Mouse (Mus musculus) spleen, adult 2 months (tissue): ENCODE measurements around the gene Ift43. TPM values are rescaled to one million over a fixed set of nuclear protein-coding genes. Genes with fewer than 3 reads are reported as not detected.

Experiments used
- DNase-seq, 2 experiments: peaks; one replicate each; pipeline versions ENCODE4 v3.0.0 to v3.0.0-alpha.2; 2012 to 2021; ENCODE audit warnings: low spot score in 2 of 2, low read depth in 1 of 2
- H3K27ac ChIP-seq: fragments of 200-500 bp; 2 replicates; pipeline ENCODE4 v1.5.1; 2012; ENCODE audit warnings: low read length, inconsistent platforms; ENCODE audit not compliant: insufficient read depth
- H3K27me3 ChIP-seq: fragments of 200-500 bp; 2 replicates; pipeline ENCODE4 v1.6.1; 2012; ENCODE audit warnings: mild to moderate bottlenecking, moderate library complexity, low read length, inconsistent platforms; ENCODE audit not compliant: control insufficient read depth, insufficient read depth
- H3K36me3 ChIP-seq: fragments of 200-500 bp; 2 replicates; pipeline ENCODE4 v1.6.1; 2012; ENCODE audit warnings: mild to moderate bottlenecking, low read length, inconsistent platforms; ENCODE audit not compliant: control insufficient read depth, insufficient read depth
- H3K4me1 ChIP-seq: fragments of 200-500 bp; 2 replicates; pipeline ENCODE4 v1.6.1; 2011; ENCODE audit warnings: inconsistent platforms; ENCODE audit not compliant: control insufficient read depth, insufficient read depth, insufficient read length
- H3K4me3 ChIP-seq: fragments of 200-500 bp; 2 replicates; pipeline ENCODE4 v1.5.1; 2011; ENCODE audit warnings: mild to moderate bottlenecking, inconsistent platforms; ENCODE audit not compliant: insufficient read depth, insufficient read length; ENCODE audit errors: extremely low read depth
- CTCF ChIP-seq: fragments of 200-500 bp; IDR thresholded peaks from 2 replicates; pipeline ENCODE4 v1.5.1; 2011; ENCODE audit warnings: mild to moderate bottlenecking, inconsistent platforms; ENCODE audit not compliant: insufficient read depth, insufficient read length, insufficient replicate concordance; ENCODE audit errors: extremely low read depth
- POLR2A ChIP-seq: fragments of 200-500 bp; IDR thresholded peaks from 2 replicates; pipeline ENCODE4 v1.6.1; 2011; ENCODE audit warnings: low read depth, low read length, inconsistent platforms
- WGBS: fragments of 180-500 bp; shearing (Covaris S2); methylation state at CpG from one replicate; pipeline ENCODE4 v1.1.7; 2018; 5-methylcytosine and 5-hydroxymethylcytosine counted together
- polyA plus RNA-seq: library from polyadenylated mRNA; depleted of rRNA; stranded (reverse); fragments of >200 nt; gene quantifications from 2 replicates; pipeline ENCODE4 v1.2.3, GENCODE M21; 2012

The Ift43 gene
- polyA plus RNA-seq, 1 experiment, result 2.6 TPM

GRCm38 (mm10) chr12:86046141-86046540 is 36.2 kb upstream of the Ift43 start:
- peaks cover 10% of the 10 kb centered on the region; the same call in 1 of the 2 replicates for H3K4me1 ChIP-seq
- no peaks in the 10 kb centered on the region for H3K27me3 ChIP-seq
- H3K27ac ChIP-seq, result 0 out of 2 replicates have a peak overlapping the region, but pooled peaks have one; percentile 1
- no peaks in the 10 kb centered on the region for H3K36me3 ChIP-seq
- DNase-seq, result peak in 1 of 2 experiments; percentile 31
- H3K4me3 ChIP-seq, result no peak overlapping the region
- WGBS, result 32% methylated on average over 5 of the region's 5 CpGs
- TF ChIP-seq POLR2A (no peak), CTCF (no peak)

DNA sequence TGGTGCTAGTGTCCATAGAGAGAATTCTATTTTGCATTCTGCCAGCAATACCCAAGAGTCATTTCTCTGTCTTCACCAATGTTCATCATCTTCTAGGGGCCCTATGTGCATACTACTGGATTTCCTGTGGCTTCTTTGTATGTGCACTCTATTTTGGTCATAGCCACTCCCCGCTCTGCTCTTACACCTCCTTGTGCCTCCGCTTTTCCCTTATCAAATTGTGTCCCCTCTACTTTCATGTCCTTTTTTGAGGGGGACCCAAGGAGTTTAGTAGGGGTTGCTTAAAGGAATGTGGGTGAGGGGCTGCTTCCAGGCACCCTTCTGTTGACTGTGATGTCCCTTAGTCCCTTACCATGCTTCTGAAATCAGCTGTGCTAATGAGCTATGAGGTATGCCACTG is 35.6 kb upstream of the Ift43 start:
- peaks cover 10% of the 10 kb centered on the region; the same call in 1 of the 2 replicates for H3K4me1 ChIP-seq
- H3K4me3 ChIP-seq, result no peak overlapping the region
- TF ChIP-seq CTCF, result no peak
- no peak for TF ChIP-seq POLR2A
- WGBS, result 57% methylated on average over 2 of the region's 2 CpGs
- H3K36me3 ChIP-seq, result no peaks in the 10 kb centered on the region
- H3K27ac ChIP-seq, result no peak overlapping the region
- H3K27me3 ChIP-seq, result no peaks in the 10 kb centered on the region
- DNase-seq, result no peak

DNA sequence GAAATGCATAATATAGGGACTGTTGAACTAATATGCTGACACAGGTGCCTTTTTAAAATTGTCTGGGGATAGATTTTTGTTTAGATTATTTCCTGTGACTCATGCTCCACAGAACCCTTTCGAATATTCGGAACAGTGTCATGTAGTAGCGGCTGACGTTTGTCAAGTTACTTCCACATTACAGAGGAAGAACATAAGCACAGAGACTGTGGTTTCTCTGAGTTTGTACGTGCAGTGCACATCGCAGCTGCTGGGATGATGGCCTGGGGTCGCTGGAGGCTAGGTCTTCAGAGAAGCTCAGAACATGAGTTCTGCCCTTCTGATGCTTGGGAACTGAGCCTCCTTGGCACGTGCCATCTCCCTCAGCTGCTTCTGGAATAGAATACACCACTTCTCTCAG is 35.0 kb upstream of the Ift43 start:
- DNase-seq, result peak in 1 of 2 experiments; percentile 23
- H3K27me3 ChIP-seq, result no peaks in the 10 kb centered on the region
- no peak overlapping the region for H3K27ac ChIP-seq
- no peaks in the 10 kb centered on the region for H3K36me3 ChIP-seq
- WGBS, result 20% methylated on average over 8 of the region's 8 CpGs
- peaks cover 10% of the 10 kb centered on the region; the same call in 1 of the 2 replicates for H3K4me1 ChIP-seq
- TF ChIP-seq POLR2A (no peak), CTCF (no peak)
- H3K4me3 ChIP-seq, result no peak overlapping the region

DNA sequence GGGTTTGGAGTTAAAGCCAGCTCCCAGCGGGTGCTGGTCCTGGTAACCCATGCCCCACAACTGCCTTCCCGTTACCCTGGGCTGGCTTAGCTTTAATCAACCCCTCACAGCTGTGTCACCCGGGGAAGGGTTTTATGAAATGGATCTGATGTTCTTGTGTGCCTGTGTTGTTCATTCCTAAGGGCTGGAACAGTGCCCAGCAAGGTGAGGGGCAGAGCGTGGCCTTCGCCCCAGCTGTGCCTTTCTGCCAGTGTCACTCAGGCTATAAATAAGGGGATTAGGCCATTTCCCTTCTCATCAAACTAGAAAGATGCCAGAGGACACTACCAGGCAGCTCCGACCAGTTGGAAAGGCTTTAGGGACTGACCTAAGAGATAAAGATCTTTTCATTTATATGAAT is 32.5 kb upstream of the Ift43 start:
- Histone ChIP-seq H3K4me1 (peaks cover 10% of the 10 kb centered on the region; the same call in 1 of the 2 replicates), H3K36me3 (no peaks in the 10 kb centered on the region), H3K4me3 (no peak overlapping the region), H3K27ac (no peak overlapping the region), H3K27me3 (no peaks in the 10 kb centered on the region)
- no peak for TF ChIP-seq CTCF
- TF ChIP-seq POLR2A, result no peak
- WGBS, result 92% methylated on average over 6 of the region's 6 CpGs
- no peak for DNase-seq

DNA sequence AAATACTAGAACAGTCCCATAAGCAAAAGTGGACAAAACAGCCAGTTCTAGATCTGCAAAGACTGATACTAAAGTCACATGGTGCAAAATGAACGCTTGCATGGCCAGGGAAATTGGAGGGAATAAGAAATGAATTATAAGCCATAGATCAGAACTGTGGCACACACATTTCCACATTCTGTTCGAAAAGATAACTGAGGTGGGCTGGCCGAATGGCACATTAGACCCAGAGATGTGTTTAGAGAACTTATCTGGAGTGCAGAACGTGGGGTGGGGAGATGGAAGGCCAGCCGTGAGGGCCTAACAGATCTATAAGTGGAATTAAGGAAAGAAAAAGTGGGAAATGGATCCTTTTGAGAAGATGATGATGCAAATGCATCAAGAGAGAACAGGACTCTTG is 30.9 kb upstream of the Ift43 start:
- Histone ChIP-seq H3K27me3 (no peaks in the 10 kb centered on the region), H3K4me3 (no peak overlapping the region), H3K4me1 (peaks cover 5% of the 10 kb centered on the region; the same call in 1 of the 2 replicates), H3K36me3 (no peaks in the 10 kb centered on the region), H3K27ac (no peak overlapping the region)
- no peak for DNase-seq
- TF ChIP-seq CTCF (no peak), POLR2A (no peak)
- WGBS, result 91% methylated on average over 5 of the region's 5 CpGs

- no peak for TF ChIP-seq CTCF
- TF ChIP-seq POLR2A, result no peak
- Histone ChIP-seq H3K27ac (no peak overlapping the region), H3K4me1 (no peaks in the 10 kb centered on the region), H3K36me3 (no peaks in the 10 kb centered on the region), H3K4me3 (no peak overlapping the region), H3K27me3 (no peaks in the 10 kb centered on the region)
- DNase-seq, result no peak
- 94% methylated on average over 2 of the region's 2 CpGs for WGBS
These were observed 27.0 kb upstream of the Ift43 start for GRCm38 (mm10) chr12:86055306-86055705.

- Histone ChIP-seq H3K27me3 (no peaks in the 10 kb centered on the region), H3K4me1 (no peaks in the 10 kb centered on the region), H3K36me3 (no peaks in the 10 kb centered on the region), H3K4me3 (no peak overlapping the region), H3K27ac (no peak overlapping the region)
- 91% methylated on average over 8 of the region's 8 CpGs for WGBS
- TF ChIP-seq POLR2A, result no peak
- TF ChIP-seq CTCF, result no peak
- no peak for DNase-seq
These were observed 25.4 kb upstream of the Ift43 start for GRCm38 (mm10) chr12:86056976-86057375.
